Mouse (Mus musculus) intestine, embryonic 15.5 days (tissue): Measurements from ENCODE around the gene Pou2f1. TPM values are rescaled to one million over a fixed set of nuclear protein-coding genes. Genes with fewer than 3 reads are reported as not detected.
A peak's percentile ranks its signal among the peaks of the same experiment; 100 is the strongest.

Source experiments
- ATAC-seq: fragments of 200-750 bp; cut with Nextera tagmentation; 2 replicates; pipeline ENCODE4 v1.8.0; 2017; ENCODE audit warnings: moderate TSS enrichment, moderate library complexity
- H3K27ac ChIP-seq: fragments of 300-500 bp; sonication (generic); 2 replicates; pipeline ENCODE4 v1.5.1; 2015; ENCODE audit warnings: mild to moderate bottlenecking, inconsistent platforms
- H3K27me3 ChIP-seq: fragments of 300-500 bp; sonication (generic); replicated peaks from 2 replicates; pipeline ENCODE4 v1.6.1; 2015; ENCODE audit warnings: inconsistent platforms
- H3K36me3 ChIP-seq: fragments of 300-500 bp; sonication (generic); 2 replicates; pipeline ENCODE4 v1.6.1; 2015; ENCODE audit warnings: inconsistent platforms
- H3K4me1 ChIP-seq: fragments of 300-500 bp; sonication (generic); replicated peaks from 2 replicates; pipeline ENCODE4 v1.6.1; 2015; ENCODE audit warnings: inconsistent platforms
- H3K4me2 ChIP-seq: fragments of 300-500 bp; sonication (generic); replicated peaks from 2 replicates; pipeline ENCODE4 v1.6.1; 2015; ENCODE audit warnings: mild to moderate bottlenecking, inconsistent platforms
- H3K4me3 ChIP-seq: fragments of 300-500 bp; sonication (generic); replicated peaks from 2 replicates; pipeline ENCODE4 v1.5.1; 2015; ENCODE audit warnings: inconsistent platforms
- H3K9ac ChIP-seq: fragments of 300-500 bp; sonication (generic); 2 replicates; pipeline ENCODE4 v1.6.1; 2015; ENCODE audit warnings: inconsistent platforms
- H3K9me3 ChIP-seq: fragments of 300-500 bp; sonication (generic); 2 replicates; pipeline ENCODE4 v1.6.1; 2016; ENCODE audit warnings: inconsistent platforms
- WGBS: fragments of 180-500 bp; shearing (Covaris S2); methylation state at CpG from one replicate; pipeline ENCODE4 v1.1.7; 2015; 5-methylcytosine and 5-hydroxymethylcytosine counted together
- polyA plus RNA-seq: library from polyadenylated mRNA; unstranded; fragments of >200 nt; fragmentation: Nextera tagmentation; extraction: Ambion mirVana; gene quantifications from 2 replicates; pipeline ENCODE4 v1.2.1, GENCODE M21; 2015

The Pou2f1 gene
- polyA plus RNA-seq, 1 experiment from 2014 or later: 10.0 TPM

- 0 out of 2 replicates have a peak, but pooled peaks have one; percentile 34 for ATAC-seq
- no peaks in the 10 kb centered on the region for H3K27me3 ChIP-seq
- no peaks in the 10 kb centered on the region for H3K9me3 ChIP-seq
- H3K9ac ChIP-seq: no peak overlapping the region
- 0 out of 2 replicates have a peak, but pooled peaks cover 6% of the 10 kb centered on the region for H3K4me1 ChIP-seq
- H3K4me3 ChIP-seq: no peak overlapping the region
- WGBS: 28% methylated on average over 7 of the region's 7 CpGs
- no peaks in the 10 kb centered on the region for H3K36me3 ChIP-seq
- no peak overlapping the region for H3K4me2 ChIP-seq
- no peak overlapping the region for H3K27ac ChIP-seq
Measured at GRCm38 (mm10) chr1:166031673-166032547, 29.4 kb upstream of the Pou2f1 start.

- no peak overlapping the region for H3K9ac ChIP-seq
- H3K9me3 ChIP-seq: no peaks in the 10 kb centered on the region
- no peaks in the 10 kb centered on the region for H3K4me1 ChIP-seq
- ATAC-seq: no peak
- H3K27ac ChIP-seq: no peak overlapping the region
- H3K4me3 ChIP-seq: no peak overlapping the region
- H3K36me3 ChIP-seq: no peaks in the 10 kb centered on the region
- WGBS: 36% methylated on average over 4 of the region's 4 CpGs
- H3K4me2 ChIP-seq: no peak overlapping the region
- H3K27me3 ChIP-seq: no peaks in the 10 kb centered on the region
Measured at GRCm38 (mm10) chr1:166023981-166024380, 21.5 kb upstream of the Pou2f1 start.

GRCm38 (mm10) chr1:166017203-166017602 is 14.7 kb upstream of the Pou2f1 start:
- no peaks in the 10 kb centered on the region for H3K27me3 ChIP-seq
- no peaks in the 10 kb centered on the region for H3K4me1 ChIP-seq
- ATAC-seq: no peak
- H3K9me3 ChIP-seq: no peaks in the 10 kb centered on the region
- H3K4me2 ChIP-seq: no peak overlapping the region
- no peak overlapping the region for H3K27ac ChIP-seq
- H3K36me3 ChIP-seq: no peaks in the 10 kb centered on the region
- 88% methylated on average over 4 of the region's 4 CpGs for WGBS
- no peak overlapping the region for H3K9ac ChIP-seq
- H3K4me3 ChIP-seq: no peak overlapping the region

- no peak for ATAC-seq
- Histone ChIP-seq H3K27me3 (no peaks in the 10 kb centered on the region), H3K27ac (no peak overlapping the region), H3K36me3 (no peaks in the 10 kb centered on the region), H3K9ac (no peak overlapping the region), H3K4me3 (no peak overlapping the region), H3K4me2 (no peak overlapping the region), H3K4me1 (no peaks in the 10 kb centered on the region), H3K9me3 (no peaks in the 10 kb centered on the region)
- WGBS: 56% methylated on average over 4 of the region's 4 CpGs
Measured at GRCm38 (mm10) chr1:166016306-166016705, 13.8 kb upstream of the Pou2f1 start.

- no peaks in the 10 kb centered on the region for H3K36me3 ChIP-seq
- no peak overlapping the region for H3K27ac ChIP-seq
- no peak overlapping the region for H3K9ac ChIP-seq
- no peak overlapping the region for H3K4me3 ChIP-seq
- no peak for ATAC-seq
- H3K27me3 ChIP-seq: no peaks in the 10 kb centered on the region
- no peaks in the 10 kb centered on the region for H3K9me3 ChIP-seq
- no peak overlapping the region for H3K4me2 ChIP-seq
- H3K4me1 ChIP-seq: no peaks in the 10 kb centered on the region
- 56% methylated on average over 5 of the region's 5 CpGs for WGBS
Measured at GRCm38 (mm10) chr1:166014530-166014929, 12.1 kb upstream of the Pou2f1 start.

GRCm38 (mm10) chr1:166010106-166010505 is 7.6 kb upstream of the Pou2f1 start:
- no peak overlapping the region for H3K27ac ChIP-seq
- WGBS: 86% methylated on average over 1 of the region's 1 CpGs
- no peak overlapping the region for H3K4me3 ChIP-seq
- H3K36me3 ChIP-seq: no peaks in the 10 kb centered on the region
- no peaks in the 10 kb centered on the region for H3K27me3 ChIP-seq
- no peak for ATAC-seq
- H3K4me2 ChIP-seq: no peak overlapping the region
- H3K9ac ChIP-seq: no peak overlapping the region
- H3K4me1 ChIP-seq: no peaks in the 10 kb centered on the region
- no peaks in the 10 kb centered on the region for H3K9me3 ChIP-seq

- Histone ChIP-seq H3K4me3 (no peak overlapping the region), H3K36me3 (no peaks in the 10 kb centered on the region), H3K4me2 (no peak overlapping the region), H3K27me3 (no peaks in the 10 kb centered on the region), H3K27ac (no peak overlapping the region), H3K9ac (no peak overlapping the region), H3K4me1 (no peaks in the 10 kb centered on the region), H3K9me3 (no peaks in the 10 kb centered on the region)
- WGBS: 91% methylated on average over 5 of the region's 5 CpGs
- no peak for ATAC-seq
Measured at GRCm38 (mm10) chr1:166008634-166009350, 6.3 kb upstream of the Pou2f1 start.

- Histone ChIP-seq H3K4me2 (no peak overlapping the region), H3K4me3 (no peak overlapping the region), H3K27ac (no peak overlapping the region), H3K36me3 (no peaks in the 10 kb centered on the region), H3K27me3 (no peaks in the 10 kb centered on the region), H3K4me1 (no peaks in the 10 kb centered on the region), H3K9ac (no peak overlapping the region), H3K9me3 (no peaks in the 10 kb centered on the region)
- 64% methylated on average over 3 of the region's 3 CpGs for WGBS
- no peak for ATAC-seq
Measured at GRCm38 (mm10) chr1:166007026-166007425, 4.5 kb upstream of the Pou2f1 start.

- peak overlapping the region; percentile 78 for H3K27ac ChIP-seq
- no peaks in the 10 kb centered on the region for H3K27me3 ChIP-seq
- peak overlapping the region; percentile 78 for H3K4me2 ChIP-seq
- no peaks in the 10 kb centered on the region; the same call in 1 of the 2 replicates for H3K4me1 ChIP-seq
- H3K9me3 ChIP-seq: no peaks in the 10 kb centered on the region
- peak overlapping the region; percentile 41 for H3K9ac ChIP-seq
- ATAC-seq: peak; percentile 85
- peak overlapping the region; percentile 72 for H3K4me3 ChIP-seq
- whole genome bisulfite sequencing: under 1% methylated on average over 61 of the region's 61 CpGs
- no peaks in the 10 kb centered on the region for H3K36me3 ChIP-seq
Measured at GRCm38 (mm10) chr1:166003181-166004022, 924 bp upstream of the Pou2f1 start.

GRCm38 (mm10) chr1:166001904-166002489 is 481 bp downstream of the Pou2f1 start:
- H3K9ac ChIP-seq: peak overlapping the region; percentile 94
- H3K27me3 ChIP-seq: no peaks in the 10 kb centered on the region
- peak overlapping the region; percentile 93 for H3K27ac ChIP-seq

GRCm38 (mm10) chr1:166001121-166001903 is 1.2 kb downstream of the Pou2f1 start:
- H3K9me3 ChIP-seq: no peaks in the 10 kb centered on the region
- H3K27ac ChIP-seq: peak overlapping the region; percentile 93
- no peaks in the 10 kb centered on the region for H3K36me3 ChIP-seq
- 1% methylated on average over 46 of the region's 48 CpGs for WGBS
- H3K9ac ChIP-seq: peak overlapping the region; percentile 94
- H3K27me3 ChIP-seq: no peaks in the 10 kb centered on the region
- no peaks in the 10 kb centered on the region; the same call in 1 of the 2 replicates for H3K4me1 ChIP-seq
- peak overlapping the region; percentile 90 for H3K4me2 ChIP-seq
- peak overlapping the region; percentile 93 for H3K4me3 ChIP-seq
- ATAC-seq: peak; percentile 13

More at GRCm38 (mm10) chr1:166001904-166002489, 481 bp downstream of the Pou2f1 start:
- Histone ChIP-seq H3K4me2 (peak overlapping the region; percentile 90), H3K9me3 (no peaks in the 10 kb centered on the region), H3K36me3 (no peaks in the 10 kb centered on the region), H3K4me1 (no peaks in the 10 kb centered on the region; the same call in 1 of the 2 replicates), H3K4me3 (peak overlapping the region; percentile 93)
- WGBS: under 1% methylated on average over 46 of the region's 70 CpGs
- ATAC-seq: peak; percentile 53
